Mouse (Mus musculus) kidney, adult 8-10 months (tissue): Measurements from ENCODE around the gene Zc2hc1b.

Source experiments
- DNase-seq, 2 experiments: peaks; one replicate each; pipeline ENCODE4 v3.0.0; 2022

Zc2hc1b gene

GRCm38 (mm10) chr10:13109781-13110180 is 68.0 kb downstream of the Zc2hc1b start:
- DNase-seq, result no peak

DNA sequence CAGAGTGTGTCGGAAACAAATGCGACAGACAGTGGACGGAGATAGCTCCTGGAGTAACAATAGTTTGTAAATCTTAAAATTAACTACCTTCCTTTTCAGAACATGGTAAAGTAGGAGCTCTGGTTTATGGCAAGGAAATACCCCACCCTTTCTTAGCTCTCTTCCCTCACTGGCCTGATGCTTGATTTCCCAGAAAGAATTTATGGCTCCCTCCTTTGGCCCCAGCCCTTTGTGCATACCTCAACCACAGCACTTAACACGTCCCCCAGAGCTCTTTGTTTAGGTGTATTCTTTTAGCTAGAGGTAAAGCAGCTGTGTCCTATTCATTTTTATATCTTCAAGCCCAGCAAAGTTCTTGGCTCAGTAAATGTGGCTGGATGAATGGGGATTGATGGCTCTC is 69.0 kb downstream of the Zc2hc1b start:
- no peak for DNase-seq

DNA sequence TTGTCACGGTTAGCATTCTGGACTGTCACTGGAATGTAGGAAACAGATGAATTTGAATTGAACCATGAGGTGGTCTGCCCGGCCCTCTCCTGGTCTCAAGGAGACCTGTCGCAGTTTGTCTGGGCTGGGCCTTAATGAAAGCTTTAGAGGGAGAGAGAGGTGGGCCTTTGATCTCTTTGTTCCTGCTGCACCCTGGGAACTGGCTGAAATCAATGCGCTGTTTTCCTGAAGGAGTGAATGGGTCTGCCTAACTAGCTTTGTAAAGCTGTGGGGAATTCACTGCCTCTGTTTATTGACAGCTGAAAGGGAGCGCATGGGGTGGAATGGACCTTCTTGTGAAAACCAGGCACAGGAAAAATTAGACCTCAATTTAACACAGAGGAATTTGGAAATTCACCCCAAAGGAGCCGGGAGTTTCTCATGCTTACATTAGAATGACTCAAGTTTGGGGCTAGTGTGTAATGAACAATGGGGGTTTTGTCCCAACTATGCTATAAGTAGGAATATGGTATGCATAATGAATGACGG is 69.7 kb downstream of the Zc2hc1b start:
- DNase-seq, result no peak

DNA sequence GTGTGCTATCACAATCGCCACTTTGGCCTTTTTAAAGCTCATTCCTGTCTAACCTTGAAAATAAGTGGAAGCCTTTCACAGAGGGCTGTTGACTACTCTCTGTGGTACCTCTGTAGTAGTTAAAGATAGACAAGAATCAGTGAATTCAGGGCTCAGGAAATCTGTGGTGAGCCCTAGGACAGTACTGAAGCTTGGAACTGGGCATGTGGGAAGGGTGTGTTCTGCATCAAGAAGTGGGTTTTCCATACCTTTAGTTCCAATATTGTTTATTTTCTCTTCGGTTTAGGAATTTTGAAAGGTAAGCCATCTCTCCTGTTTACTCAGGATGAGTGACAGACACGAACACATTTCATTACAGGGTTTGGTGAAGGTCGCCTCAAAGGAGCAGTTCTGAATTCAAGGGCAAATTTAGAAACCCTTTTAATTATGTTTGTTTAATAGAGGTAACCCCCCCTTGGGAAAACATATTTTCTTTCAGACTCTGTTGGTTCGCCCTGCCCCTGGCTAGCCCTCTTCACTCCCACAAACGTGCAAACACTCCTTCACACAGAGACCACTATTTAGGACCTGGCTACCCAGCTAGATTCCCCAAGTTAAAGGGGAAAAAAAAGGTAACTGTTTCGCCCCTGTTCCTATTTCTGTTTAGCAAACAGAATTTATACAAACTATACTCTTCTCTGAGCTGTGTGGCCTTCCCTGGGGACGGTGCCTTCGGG is 70.8 kb downstream of the Zc2hc1b start:
- no peak for DNase-seq

DNA sequence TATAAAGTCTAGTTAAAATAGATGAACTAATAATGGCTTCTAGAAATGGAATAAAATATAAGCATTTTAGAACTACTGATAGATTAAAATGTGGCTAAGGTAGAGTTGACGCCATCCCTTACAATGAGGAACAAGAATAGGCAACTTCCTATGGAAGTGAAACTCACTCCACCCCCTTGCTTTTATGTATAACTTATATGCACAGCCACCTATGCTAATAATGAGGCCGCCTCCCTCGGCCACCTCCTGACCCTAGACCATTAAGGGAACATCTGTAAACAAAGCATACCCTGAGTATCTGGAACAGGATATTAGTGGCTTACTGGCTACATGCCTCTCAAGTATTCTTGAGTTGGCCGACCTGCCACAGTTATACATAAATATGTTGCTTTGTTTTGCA is 74.0 kb downstream of the Zc2hc1b start:
- no peak for DNase-seq

- DNase-seq, result no peak
These were observed 75.5 kb downstream of the Zc2hc1b start for GRCm38 (mm10) chr10:13102360-13102759.

DNA sequence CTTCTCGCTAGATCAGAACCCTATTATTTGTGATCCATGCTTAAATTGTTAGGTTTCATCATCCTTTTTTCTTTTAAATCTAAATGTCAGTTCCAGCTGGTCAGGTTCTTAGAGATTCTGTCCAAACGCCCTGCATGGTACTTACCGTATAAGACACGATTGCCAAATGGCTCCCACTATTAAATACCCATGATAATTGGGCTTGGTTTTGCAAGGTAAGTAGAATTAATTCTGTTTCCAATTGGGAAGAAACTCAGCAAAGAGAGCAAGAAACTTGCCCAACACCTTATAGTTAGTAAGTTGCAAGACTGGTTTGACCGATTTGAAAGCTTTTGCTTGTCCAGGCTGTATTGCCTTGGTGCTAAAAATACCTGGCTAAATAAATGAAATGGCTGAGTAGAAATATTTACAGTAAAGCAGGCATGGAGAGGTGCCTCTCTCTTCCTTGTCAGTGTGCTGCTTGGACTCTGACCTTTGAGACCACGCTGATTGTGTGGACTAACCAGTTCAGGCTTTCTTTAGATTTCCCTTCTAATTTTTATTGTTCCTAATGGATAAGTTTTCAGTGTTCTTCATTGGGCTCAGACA is 77.7 kb downstream of the Zc2hc1b start:
- DNase-seq, result peak in 1 of 2 experiments; percentile 9
